Mouse (Mus musculus) embryo, embryonic 9.5 days (tissue): ENCODE measurements around the gene Myef2.
A peak's percentile ranks its signal among the peaks of the same experiment; 100 is the strongest.
"Not testable (repeated sequence)": the region's sequence is repeated elsewhere in the genome, so short reads cannot be mapped to it uniquely, and the experiment has no call there.

ENCODE experiments used
- DNase-seq: peaks from one replicate; pipeline ENCODE4 v3.0.0-alpha.2; 2017; ENCODE audit errors: extremely low spot score

Gene Myef2

GRCm38 (mm10) chr2:125123477-125123852 lies at the start of gene Myef2:
Myef2 (minus strand) TSS chr2:125123661.
- peak; percentile 89 for DNase-seq

GRCm38 (mm10) chr2:125162012-125162470 lies 38.6 kb upstream of the Myef2 start:
- no peak for DNase-seq

- peak; percentile 38 for DNase-seq
Observed at GRCm38 (mm10) chr2:125155504-125155903, 32.0 kb upstream of the Myef2 start.

- no peak for DNase-seq
Observed at GRCm38 (mm10) chr2:125154294-125154693, 30.8 kb upstream of the Myef2 start.

- no peak for DNase-seq
Observed at GRCm38 (mm10) chr2:125152388-125152787, 28.9 kb upstream of the Myef2 start, which contains the start of gene Slc12a1. Slc12a1 (plus strand) TSS chr2:125152505.

- no peak for DNase-seq
Observed at GRCm38 (mm10) chr2:125142336-125142735, 18.9 kb upstream of the Myef2 start.

GRCm38 (mm10) chr2:125136846-125137245 lies 13.4 kb upstream of the Myef2 start:
- DNase-seq, result no peak

- peak; percentile 86 for DNase-seq
Observed at GRCm38 (mm10) chr2:125135903-125136811, 12.7 kb upstream of the Myef2 start, which contains the start of gene Ctxn2. Ctxn2 (plus strand) TSS chr2:125136692.

GRCm38 (mm10) chr2:125134113-125134512 lies 10.7 kb upstream of the Myef2 start:
- no peak for DNase-seq

- no peak for DNase-seq
Observed at GRCm38 (mm10) chr2:125126792-125127191, 3.3 kb upstream of the Myef2 start.

GRCm38 (mm10) chr2:125125824-125126223 lies 2.4 kb upstream of the Myef2 start:
- DNase-seq, result no peak

- DNase-seq, result peak; percentile 52
Observed at GRCm38 (mm10) chr2:125122624-125123476, 611 bp downstream of the Myef2 start.

GRCm38 (mm10) chr2:125122288-125122623 lies 1.2 kb downstream of the Myef2 start:
- no peak for DNase-seq

GRCm38 (mm10) chr2:125119381-125120110 lies 3.9 kb downstream of the Myef2 start:
- no peak for DNase-seq

- DNase-seq, result not testable (repeated sequence)
Observed at GRCm38 (mm10) chr2:125106536-125106935, 16.9 kb downstream of the Myef2 start.

- not testable (repeated sequence) for DNase-seq
Observed at GRCm38 (mm10) chr2:125104491-125104890, 19.0 kb downstream of the Myef2 start.

- DNase-seq, result not testable (repeated sequence)
Observed at GRCm38 (mm10) chr2:125092123-125092522, 31.3 kb downstream of the Myef2 start.

GRCm38 (mm10) chr2:125088757-125089156 lies 34.7 kb downstream of the Myef2 start:
- no peak for DNase-seq

GRCm38 (mm10) chr2:125083879-125084278 lies 39.6 kb downstream of the Myef2 start:
- no peak for DNase-seq

GRCm38 (mm10) chr2:125073056-125073780 lies 50.2 kb downstream of the Myef2 start:
- no peak for DNase-seq

GRCm38 (mm10) chr2:125068696-125069095 lies 54.8 kb downstream of the Myef2 start:
- DNase-seq, result no peak
